Mouse (Mus musculus) CH12.LX (cell line): ENCODE measurements around the gene Ndufa13. TPM values are rescaled to one million over a fixed set of nuclear protein-coding genes. Genes with fewer than 3 reads are reported as not detected.

ENCODE experiments used
- DNase-seq: peaks from one replicate; pipeline ENCODE4 v3.0.0-alpha.2; 2013; ENCODE audit errors: extremely low read depth
- H3K27ac ChIP-seq: 2 replicates; pipeline ENCODE4 v1.5.1; 2012; ENCODE audit warnings: low read depth, mild to moderate bottlenecking, control low read depth, moderate library complexity; ENCODE audit not compliant: insufficient read depth
- H3K27me3 ChIP-seq: replicated peaks from 2 replicates; pipeline ENCODE3; 2012; ENCODE audit warnings: inconsistent platforms
- H3K36me3 ChIP-seq, 2 experiments: replicated peaks in 1 of 2; 2 replicates each; pipeline versions ENCODE3 to v1.6.1; 2012; ENCODE audit warnings: inconsistent platforms in 1 of 2, low read length in 1 of 2, mild to moderate bottlenecking in 1 of 2, mixed read lengths in 1 of 2, moderate library complexity in 1 of 2; ENCODE audit not compliant: control insufficient read depth in 1 of 2, insufficient read depth in 1 of 2
- H3K4me1 ChIP-seq, 2 experiments: 2 replicates each; pipeline ENCODE4 v1.6.1; 2012; ENCODE audit warnings: inconsistent platforms in 1 of 2, moderate library complexity in 1 of 2; ENCODE audit not compliant: insufficient read depth in 2 of 2, control insufficient read depth in 1 of 2
- H3K4me2 ChIP-seq: 2 replicates; pipeline ENCODE4 v1.6.1; 2012; ENCODE audit warnings: low read depth, mild to moderate bottlenecking, control low read depth; ENCODE audit not compliant: poor library complexity, insufficient read depth, severe bottlenecking
- H3K4me3 ChIP-seq, 3 experiments: fragments of 150-350 bp in 1 of 3; sonication (generic) in 1 of 3; replicated peaks in 1 of 3; 2 replicates each; pipeline versions ENCODE3 to v1.5.1; 2011 to 2012; ENCODE audit warnings: low read depth in 2 of 3, low read length in 2 of 3, mild to moderate bottlenecking in 2 of 3, moderate library complexity in 2 of 3, control low read depth in 1 of 3, improper control_type of control experiment in 1 of 3, inconsistent platforms in 1 of 3, mixed read lengths in 1 of 3; ENCODE audit not compliant: poor library complexity in 1 of 3
- H3K79me2 ChIP-seq: replicated peaks from 2 replicates; pipeline ENCODE4 v1.6.1; 2012; ENCODE audit warnings: mild to moderate bottlenecking, moderate library complexity; ENCODE audit not compliant: control insufficient read depth, poor library complexity, insufficient read depth, severe bottlenecking; ENCODE audit errors: extremely low read depth
- H3K9ac ChIP-seq: 2 replicates; pipeline ENCODE4 v1.6.1; 2012; ENCODE audit warnings: low read depth, mild to moderate bottlenecking, control low read depth, moderate library complexity; ENCODE audit not compliant: insufficient read depth
- H3K9me3 ChIP-seq: replicated peaks from 2 replicates; pipeline ENCODE3; 2012; ENCODE audit warnings: low read length, inconsistent platforms, mixed read lengths
- BHLHE40 ChIP-seq: IDR thresholded peaks from 2 replicates; pipeline ENCODE4 v1.6.1; 2011; ENCODE audit warnings: mild to moderate bottlenecking, low read depth, low read length, improper control_type of control experiment
- CHD2 ChIP-seq: IDR thresholded peaks from 2 replicates; pipeline ENCODE4 v1.6.1; 2011; ENCODE audit warnings: low read length, improper control_type of control experiment
- CTCF ChIP-seq, 2 experiments: IDR thresholded peaks in 1 of 2; conservative IDR thresholded peaks in 1 of 2; 2 replicates each; pipeline ENCODE4 v1.5.1; 2011 to 2012; ENCODE audit warnings: low read depth in 2 of 2, low read length in 2 of 2, improper control_type of control experiment in 1 of 2, inconsistent platforms in 1 of 2, mild to moderate bottlenecking in 1 of 2, moderate library complexity in 1 of 2
- E2F4 ChIP-seq: IDR thresholded peaks from 2 replicates; pipeline ENCODE4 v1.6.1; 2011; ENCODE audit warnings: low read depth, low read length, improper control_type of control experiment; ENCODE audit not compliant: insufficient replicate concordance
- ETS1 ChIP-seq: conservative IDR thresholded peaks from 2 replicates; pipeline ENCODE4 v1.6.1; 2012; ENCODE audit warnings: low read depth, mild to moderate bottlenecking, inconsistent platforms, low read length, improper control_type of control experiment, moderate library complexity
- GABPA ChIP-seq: IDR thresholded peaks from 2 replicates; pipeline ENCODE4 v1.6.1; 2012; ENCODE audit warnings: low read depth, low read length, improper control_type of control experiment, inconsistent platforms; ENCODE audit not compliant: insufficient replicate concordance
- HCFC1 ChIP-seq: IDR thresholded peaks from 2 replicates; pipeline ENCODE4 v1.6.1; 2012; ENCODE audit warnings: low read depth, mild to moderate bottlenecking, inconsistent platforms, low read length, improper control_type of control experiment
- IRF4 ChIP-seq: IDR thresholded peaks from 2 replicates; pipeline ENCODE4 v1.6.1; 2014; ENCODE audit warnings: low read depth, mild to moderate bottlenecking, inconsistent platforms, low read length, improper control_type of control experiment
- JUN ChIP-seq: IDR thresholded peaks from 2 replicates; pipeline ENCODE4 v1.6.1; 2011; ENCODE audit warnings: low read depth, mild to moderate bottlenecking, low read length, improper control_type of control experiment, moderate library complexity; ENCODE audit not compliant: insufficient read depth
- JUND ChIP-seq: conservative IDR thresholded peaks from 2 replicates; pipeline ENCODE4 v1.6.1; 2011; ENCODE audit warnings: low read depth, low read length, improper control_type of control experiment
- MAX ChIP-seq: IDR thresholded peaks from 2 replicates; pipeline ENCODE4 v1.6.1; 2011; ENCODE audit warnings: low read length, improper control_type of control experiment
- MAZ ChIP-seq: IDR thresholded peaks from 2 replicates; pipeline ENCODE4 v1.6.1; 2012; ENCODE audit warnings: low read depth, mild to moderate bottlenecking, inconsistent platforms, low read length, improper control_type of control experiment, moderate library complexity
- MYC ChIP-seq: IDR thresholded peaks from 2 replicates; pipeline ENCODE4 v1.6.1; 2011; ENCODE audit warnings: low read depth, mild to moderate bottlenecking, improper control_type of control experiment, low read length
- POLR2A ChIP-seq: IDR thresholded peaks from 2 replicates; pipeline ENCODE4 v1.6.1; 2011; ENCODE audit warnings: low read depth, mild to moderate bottlenecking, improper control_type of control experiment, low read length
- POLR2AphosphoS2 ChIP-seq: IDR thresholded peaks from 2 replicates; pipeline ENCODE4 v1.6.1; 2011; ENCODE audit warnings: low read depth, low read length, improper control_type of control experiment
- RAD21 ChIP-seq: IDR thresholded peaks from 2 replicates; pipeline ENCODE4 v1.6.1; 2011; ENCODE audit warnings: low read depth, mild to moderate bottlenecking, low read length, improper control_type of control experiment, moderate library complexity
- SIN3A ChIP-seq: IDR thresholded peaks from 2 replicates; pipeline ENCODE4 v1.6.1; 2012; ENCODE audit warnings: low read length, improper control_type of control experiment, inconsistent platforms
- SMC3 ChIP-seq: IDR thresholded peaks from 2 replicates; pipeline ENCODE4 v1.6.1; 2011; ENCODE audit warnings: low read depth, low read length, improper control_type of control experiment
- UBTF ChIP-seq: IDR thresholded peaks from 2 replicates; pipeline ENCODE4 v1.6.1; 2012; ENCODE audit warnings: low read depth, mild to moderate bottlenecking, inconsistent platforms, low read length, improper control_type of control experiment, moderate library complexity
- USF1 ChIP-seq: IDR thresholded peaks from 2 replicates; pipeline ENCODE4 v1.6.1; 2014; ENCODE audit warnings: low read depth, mild to moderate bottlenecking, inconsistent platforms, low read length, improper control_type of control experiment
- ZC3H11A ChIP-seq: IDR thresholded peaks from 2 replicates; pipeline ENCODE4 v1.6.1; 2012; ENCODE audit warnings: low read depth, mild to moderate bottlenecking, inconsistent platforms, low read length, improper control_type of control experiment
- ZNF384 ChIP-seq: IDR thresholded peaks from 2 replicates; pipeline ENCODE4 v1.6.1; 2012; ENCODE audit warnings: low read depth, low read length, improper control_type of control experiment, inconsistent platforms
- dilution Hi-C: fragments of 300-500 bp; cut with MboI; formaldehyde crosslinking; loops from 2 replicates; pipeline ENCODE4 v1.14.3; 2020; ENCODE audit warnings: low sequenced_read_pairs; ENCODE audit not compliant: extremely low pct_unique_long_range_greater_than_20kb, extremely low pct_ligation_motif_present
- in situ Hi-C: fragments of 300-500 bp; cut with MboI; formaldehyde crosslinking; loops from 3 replicates; pipeline ENCODE4 v1.14.3; 2019; ENCODE audit warnings: low sequenced_read_pairs, low pct_ligation_motif_present, low pct_unique_long_range_greater_than_20kb, mixed read lengths
- polyA plus RNA-seq: library from polyadenylated mRNA; unstranded; fragments of >175 nt; gene quantifications from 2 replicates; pipeline ENCODE4 v1.2.1, GENCODE M21; 2012; ENCODE audit warnings: low read depth; ENCODE audit not compliant: insufficient read length
- total RNA-seq, 2 experiments: library from RNA; depleted of rRNA; stranded (reverse); fragments of 300-350 nt in 1 of 2; fragments of >200 nt in 1 of 2; gene quantifications; 2 replicates each; pipeline ENCODE4 v1.2.3; 2012 to 2014

Gene Ndufa13
- 153 and 177 TPM in 2 replicates for total RNA-seq (2012; rRNA removed)
- 60.9 and 74.7 TPM in 2 replicates for total RNA-seq (2014; rRNA removed)
- polyA plus RNA-seq = 90.1 and 104 TPM in 2 replicates

DNA sequence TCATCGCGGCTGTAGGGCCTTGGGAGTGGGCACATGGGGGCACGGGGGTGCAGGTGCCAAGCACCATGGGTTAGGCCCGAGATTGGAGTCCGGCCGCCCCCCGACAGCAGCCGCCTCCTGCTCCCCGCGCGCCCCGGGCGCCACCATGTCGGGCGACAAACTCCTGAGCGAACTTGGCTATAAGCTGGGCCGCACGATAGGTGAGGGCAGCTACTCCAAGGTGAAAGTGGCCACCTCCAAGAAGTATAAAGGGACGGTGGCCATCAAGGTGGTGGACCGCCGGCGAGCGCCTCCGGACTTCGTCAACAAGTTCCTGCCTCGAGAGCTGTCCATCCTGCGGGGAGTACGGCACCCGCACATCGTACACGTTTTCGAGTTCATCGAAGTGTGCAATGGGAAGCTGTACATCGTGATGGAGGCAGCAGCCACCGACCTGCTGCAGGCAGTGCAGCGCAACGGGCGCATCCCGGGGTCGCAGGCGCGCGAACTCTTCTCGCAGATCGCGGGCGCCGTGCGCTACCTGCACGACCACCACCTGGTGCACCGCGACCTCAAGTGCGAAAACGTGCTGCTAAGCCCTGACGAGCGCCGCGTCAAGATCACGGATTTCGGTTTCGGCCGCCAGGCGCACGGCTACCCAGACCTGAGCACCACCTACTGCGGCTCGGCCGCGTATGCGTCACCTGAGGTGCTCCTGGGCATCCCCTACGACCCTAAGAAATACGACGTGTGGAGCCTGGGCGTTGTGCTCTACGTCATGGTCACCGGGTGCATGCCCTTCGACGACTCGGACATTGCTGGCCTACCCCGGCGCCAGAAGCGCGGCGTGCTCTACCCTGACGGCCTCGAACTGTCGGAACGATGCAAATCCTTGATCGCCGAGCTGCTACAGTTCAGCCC lies at the start of gene Ndufa13, which contains the start of the genes Tssk6 and Yjefn3:
Gene Ndufa13 (minus strand): TSS at position 396 of the 900 bp plus-strand sequence.
Gene Tssk6 (plus strand): TSS at position 22 of the 900 bp plus-strand sequence.
Gene Yjefn3 (minus strand): TSS at position 550 of the 900 bp plus-strand sequence.
- peak; percentile 59 for TF ChIP-seq IRF4
- TF ChIP-seq POLR2AphosphoS2 = no peak
- TF ChIP-seq MAZ = no peak
- TF ChIP-seq ETS1 = peak; percentile 78
- no peak for TF ChIP-seq SMC3
- no peak for TF ChIP-seq E2F4
- TF ChIP-seq BHLHE40 = peak; percentile 94
- TF ChIP-seq JUN = no peak
- TF ChIP-seq ZC3H11A = no peak
- TF ChIP-seq MAX = no peak
- TF ChIP-seq POLR2A = no peak
- no peak for TF ChIP-seq USF1
- peak in 1 of 2 experiments; percentile 2; a peak in 1 of 4 replicates for TF ChIP-seq CTCF (conservative IDR thresholded peaks at IDR 0.05 in 1 of 2, IDR thresholded peaks at IDR 0.05 in 1 of 2; ENCODE audit: low read depth in 2 of 2, low read length in 2 of 2)
- TF ChIP-seq ZNF384 = no peak
- TF ChIP-seq UBTF = no peak; the same call in 1 of the 2 replicates
- no peak for TF ChIP-seq HCFC1
- no peak for TF ChIP-seq GABPA
- no peak for TF ChIP-seq SIN3A
- TF ChIP-seq CHD2 = no peak
- peak; percentile 80 for TF ChIP-seq MYC
- TF ChIP-seq JUND = no peak
- no peak for TF ChIP-seq RAD21
- no peaks in the 10 kb centered on the region for H3K27me3 ChIP-seq
- peak within 1 kb of the TSS; percentile 77 for H3K4me2 ChIP-seq
- in situ Hi-C loops (no loop called here), dilution Hi-C loops (no loop called here)
- H3K9ac ChIP-seq = peak within 1 kb of the TSS; percentile 93
- H3K36me3 ChIP-seq = peaks cover 12 to 33% of the 10 kb centered on the region in 2 experiments
- peak within 1 kb of the TSS; percentile 84 for H3K27ac ChIP-seq
- peaks cover 5 to 39% of the 10 kb centered on the region in 2 experiments for H3K4me1 ChIP-seq
- no peaks in the 10 kb centered on the region for H3K9me3 ChIP-seq
- peak within 1 kb of the TSS; percentile 83 to 92 (median 88) for H3K4me3 ChIP-seq
- peak; percentile 67 for DNase-seq
- H3K79me2 ChIP-seq = peaks cover 29% of the 10 kb centered on the region
